Mouse (Mus musculus) forebrain, embryonic 10.5 days (tissue): ENCODE data around the gene Rtkn. TPM values are rescaled to one million over a fixed set of nuclear protein-coding genes. Genes with fewer than 3 reads are reported as not detected.

Experiments used
- microRNA counts: library from miRNA; unstranded; fragments of <30 nt; microRNA quantifications from one replicate; lab custom pipeline; 2017
- microRNA-seq: library from miRNA; unstranded; fragments of <30 nt; microRNA quantifications from one replicate; pipeline ENCODE4, GENCODE M21; 2017
- polyA plus RNA-seq: library from polyadenylated mRNA; unstranded; fragments of >200 nt; fragmentation: Nextera tagmentation; extraction: Ambion mirVana; gene quantifications from 2 replicates; pipeline ENCODE4 v1.2.1, GENCODE M21; 2016

Gene Rtkn
- polyA plus RNA-seq, 1 experiment from 2014 or later: 32.1 TPM

MicroRNAs encoded within 50 kb of the gene (microRNA counts, 519-probe panel; counts per million panel counts)
- microRNA mmu-miR-3470a+mmu-miR-3470b (lab: Ali Mortazavi, UCI): 341 counts per million, percentile 65 among the panel's probes with 10 or more counts

Small RNAs within 50 kb of the gene (microRNA-seq; reads per million reads assigned to microRNA genes)
- gene Mir3470a: not detected

Other genes starting within 250 kb of the Rtkn start
- 1.8 TPM in 2 replicates for gene Sema4f, start 195.7 kb upstream of the Rtkn start, polyA plus RNA-seq
- gene M1ap, start 188.6 kb upstream of the Rtkn start, polyA plus RNA-seq: 0.81 TPM in 1 of 2 replicates, not detected in the other
- 10.4 and 10.9 TPM in 2 replicates for gene Dok1, start 102.0 kb upstream of the Rtkn start, polyA plus RNA-seq
- 7.2 and 9.4 TPM in 2 replicates for gene Loxl3, start 101.3 kb upstream of the Rtkn start, polyA plus RNA-seq
- 164 and 169 TPM in 2 replicates for gene Aup1, start 80.9 kb upstream of the Rtkn start, polyA plus RNA-seq
- gene Htra2, start 80.2 kb upstream of the Rtkn start, polyA plus RNA-seq: 78.1 and 92.0 TPM in 2 replicates
- 1.7 TPM in 2 replicates for gene Dqx1, start 77.6 kb upstream of the Rtkn start, polyA plus RNA-seq
- not detected in 2 replicates for gene Tlx2, start 65.2 kb upstream of the Rtkn start, polyA plus RNA-seq
- 37.6 and 39.4 TPM in 2 replicates for gene Pcgf1, start 57.6 kb upstream of the Rtkn start, polyA plus RNA-seq
- gene Lbx2, start 49.1 kb upstream of the Rtkn start, polyA plus RNA-seq: 0.20 and 0.29 TPM in 2 replicates
- 2.6 and 3.1 TPM in 2 replicates for gene Ccdc142, start 33.9 kb upstream of the Rtkn start, polyA plus RNA-seq
- gene Gm42688, start 33.8 kb upstream of the Rtkn start, polyA plus RNA-seq: 1.9 and 2.2 TPM in 2 replicates
- gene Mrpl53, start 26.4 kb upstream of the Rtkn start, polyA plus RNA-seq: 135 and 149 TPM in 2 replicates
- gene Mogs, start 20.0 kb upstream of the Rtkn start, polyA plus RNA-seq: 32.6 and 38.3 TPM in 2 replicates
- gene Wbp1, start 13.9 kb upstream of the Rtkn start, polyA plus RNA-seq: 125 and 137 TPM in 2 replicates
- 17.5 and 19.2 TPM in 2 replicates for gene Ino80b, start 10.0 kb upstream of the Rtkn start, polyA plus RNA-seq
- 13.9 and 14.7 TPM in 2 replicates for gene Wdr54, start 20.9 kb downstream of the Rtkn start, polyA plus RNA-seq
- 1.3 and 1.9 TPM in 2 replicates for gene 1700003E16Rik, start 20.9 kb downstream of the Rtkn start, polyA plus RNA-seq
- gene Dctn1, start 30.5 kb downstream of the Rtkn start, polyA plus RNA-seq: 88.8 and 93.8 TPM in 2 replicates
- 0.30 and 1.1 TPM in 2 replicates for gene Slc4a5, start 84.4 kb downstream of the Rtkn start, polyA plus RNA-seq
- 64.5 and 65.7 TPM in 2 replicates for gene Mthfd2, start 190.4 kb downstream of the Rtkn start, polyA plus RNA-seq
- 55.2 and 59.3 TPM in 2 replicates for gene Mob1a, start 190.6 kb downstream of the Rtkn start, polyA plus RNA-seq
- gene Bola3, start 213.7 kb downstream of the Rtkn start, polyA plus RNA-seq: 168 and 172 TPM in 2 replicates